Mouse (Mus musculus) liver, embryonic 16.5 days (tissue): ENCODE measurements around the gene Olfr875. TPM values are rescaled to one million over a fixed set of nuclear protein-coding genes. Genes with fewer than 3 reads are reported as not detected.

ENCODE experiments used
- polyA plus RNA-seq: library from polyadenylated mRNA; unstranded; fragments of >200 nt; fragmentation: Nextera tagmentation; extraction: Ambion mirVana; gene quantifications from 2 replicates; pipeline ENCODE4 v1.2.1, GENCODE M21; 2015

Gene Olfr875
- polyA plus RNA-seq, 1 experiment from 2014 or later, result not detected

Other genes with a start within 250 kb of the Olfr875 start
- gene Esam, start 243.8 kb upstream of the Olfr875 start, polyA plus RNA-seq, result 15.7 and 16.0 TPM in 2 replicates
- gene Vsig2, start 232.6 kb upstream of the Olfr875 start, polyA plus RNA-seq, result 0.16 and 0.34 TPM in 2 replicates
- gene Nrgn, start 219.0 kb upstream of the Olfr875 start, polyA plus RNA-seq, result 4.9 and 6.3 TPM in 2 replicates
- 5.4 and 5.5 TPM in 2 replicates for gene Siae, start 216.2 kb upstream of the Olfr875 start, polyA plus RNA-seq
- gene Spa17, start 158.1 kb upstream of the Olfr875 start, polyA plus RNA-seq, result 1.9 and 2.1 TPM in 2 replicates
- 45.6 and 46.7 TPM in 2 replicates for gene Tbrg1, start 114.5 kb upstream of the Olfr875 start, polyA plus RNA-seq
- gene Panx3, start 102.6 kb upstream of the Olfr875 start, polyA plus RNA-seq, result not detected in 2 replicates
- gene Olfr160, start 55.6 kb upstream of the Olfr875 start, polyA plus RNA-seq, result not detected in 2 replicates
- gene Olfr874, start 26.8 kb upstream of the Olfr875 start, polyA plus RNA-seq, result not detected in 2 replicates
- gene Olfr876, start 31.2 kb downstream of the Olfr875 start, polyA plus RNA-seq, result not detected in 2 replicates
- gene Olfr877, start 82.4 kb downstream of the Olfr875 start, polyA plus RNA-seq, result not detected in 2 replicates
- not detected in 2 replicates for gene Olfr145, start 124.9 kb downstream of the Olfr875 start, polyA plus RNA-seq
- gene Olfr878, start 146.0 kb downstream of the Olfr875 start, polyA plus RNA-seq, result not detected in 2 replicates
- not detected in 2 replicates for gene Olfr881, start 220.0 kb downstream of the Olfr875 start, polyA plus RNA-seq